Mouse (Mus musculus): ENCODE results near the gene Vcp. TPM values are rescaled to one million over a fixed set of nuclear protein-coding genes. Genes with fewer than 3 reads are reported as not detected.
A peak's percentile ranks its signal among the peaks of the same experiment; 100 is the strongest.
"Not testable (repeated sequence)": the region's sequence is repeated elsewhere in the genome, so short reads cannot be mapped to it uniquely, and the experiment has no call there.

The Vcp gene
- total RNA-seq, 2 experiments from 2014 or later = 177 to 190 TPM

DNA sequence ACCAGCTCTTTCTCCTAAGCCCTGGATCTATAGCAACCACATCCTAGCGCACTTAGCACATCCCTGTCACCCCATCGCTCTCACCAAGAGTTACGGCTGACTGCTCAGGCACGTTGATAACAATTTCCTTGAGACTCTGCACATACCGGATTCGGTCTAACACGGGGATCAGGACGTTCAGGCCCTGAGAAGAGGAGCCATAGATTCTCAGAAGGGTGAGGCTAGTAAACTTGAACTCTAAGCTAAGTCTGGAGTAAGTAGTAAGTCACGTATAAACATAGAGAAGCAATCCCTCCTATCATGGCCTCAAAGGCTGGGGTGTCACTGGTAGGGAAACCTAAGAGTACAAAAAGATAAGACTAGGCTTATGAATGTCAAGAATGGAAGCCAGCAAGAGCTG lies 30.0 kb upstream of the Vcp start:
- no peak for DNase-seq (ENCODE audit: low spot score in 2 of 2)

GRCm38 (mm10) chr4:43029749-43030148 lies 29.4 kb upstream of the Vcp start:
- no peak for DNase-seq (ENCODE audit: low spot score in 2 of 2)

GRCm38 (mm10) chr4:43029121-43029520 lies 28.8 kb upstream of the Vcp start:
- DNase-seq (ENCODE audit: low spot score in 2 of 2) = no peak

- peak; percentile 89 to 97 for DNase-seq (ENCODE audit: low spot score in 2 of 2)
These were observed 25.0 kb upstream of the Vcp start, which contains the start of gene Pigo for GRCm38 (mm10) chr4:43025084-43025960. Gene Pigo (minus strand): TSS chr4:43025819.

DNA sequence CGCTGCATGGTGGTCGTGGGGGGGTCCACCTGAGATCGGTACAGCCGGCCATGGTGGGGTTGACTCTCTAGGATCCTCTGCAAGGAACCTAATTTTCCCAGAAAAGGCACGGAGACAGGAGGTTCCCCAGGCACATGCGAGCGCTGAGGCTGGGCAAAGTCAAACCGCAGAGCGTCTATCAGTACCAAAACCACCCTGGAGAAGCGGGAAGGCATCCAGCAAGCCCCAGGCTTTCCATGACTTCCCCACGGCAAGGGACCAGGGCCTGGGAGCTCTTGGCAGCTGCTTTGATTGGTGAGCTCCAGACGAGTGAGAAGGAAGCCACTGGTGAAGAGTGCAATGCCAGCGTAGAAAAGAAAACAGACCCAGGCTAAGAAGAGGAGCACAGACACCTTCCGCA lies 24.4 kb upstream of the Vcp start:
- DNase-seq (ENCODE audit: low spot score in 2 of 2) = no peak

DNA sequence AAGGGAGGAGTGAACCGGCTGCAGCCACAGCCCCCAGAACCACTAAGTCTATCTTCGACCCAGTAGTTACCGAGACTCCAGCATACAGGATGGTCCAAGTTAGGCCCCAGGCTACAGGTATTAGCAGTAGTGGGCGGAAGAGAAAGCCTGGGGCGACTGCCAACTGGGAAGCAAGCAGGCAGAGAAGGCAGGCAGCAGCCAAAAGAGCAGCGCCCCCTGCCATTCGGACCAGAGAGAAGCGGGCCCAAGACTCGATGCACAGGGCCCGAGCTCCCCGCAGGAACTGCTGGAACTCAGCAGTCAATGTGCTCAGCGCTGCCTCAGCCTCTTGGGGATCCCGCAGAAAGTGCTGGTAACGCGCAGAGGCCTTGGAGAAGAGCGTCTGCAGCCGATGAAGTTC lies 21.0 kb upstream of the Vcp start:
- DNase-seq (ENCODE audit: low spot score in 2 of 2) = no peak

GRCm38 (mm10) chr4:43020876-43021275 lies 20.6 kb upstream of the Vcp start:
- DNase-seq (ENCODE audit: low spot score in 2 of 2) = no peak

DNA sequence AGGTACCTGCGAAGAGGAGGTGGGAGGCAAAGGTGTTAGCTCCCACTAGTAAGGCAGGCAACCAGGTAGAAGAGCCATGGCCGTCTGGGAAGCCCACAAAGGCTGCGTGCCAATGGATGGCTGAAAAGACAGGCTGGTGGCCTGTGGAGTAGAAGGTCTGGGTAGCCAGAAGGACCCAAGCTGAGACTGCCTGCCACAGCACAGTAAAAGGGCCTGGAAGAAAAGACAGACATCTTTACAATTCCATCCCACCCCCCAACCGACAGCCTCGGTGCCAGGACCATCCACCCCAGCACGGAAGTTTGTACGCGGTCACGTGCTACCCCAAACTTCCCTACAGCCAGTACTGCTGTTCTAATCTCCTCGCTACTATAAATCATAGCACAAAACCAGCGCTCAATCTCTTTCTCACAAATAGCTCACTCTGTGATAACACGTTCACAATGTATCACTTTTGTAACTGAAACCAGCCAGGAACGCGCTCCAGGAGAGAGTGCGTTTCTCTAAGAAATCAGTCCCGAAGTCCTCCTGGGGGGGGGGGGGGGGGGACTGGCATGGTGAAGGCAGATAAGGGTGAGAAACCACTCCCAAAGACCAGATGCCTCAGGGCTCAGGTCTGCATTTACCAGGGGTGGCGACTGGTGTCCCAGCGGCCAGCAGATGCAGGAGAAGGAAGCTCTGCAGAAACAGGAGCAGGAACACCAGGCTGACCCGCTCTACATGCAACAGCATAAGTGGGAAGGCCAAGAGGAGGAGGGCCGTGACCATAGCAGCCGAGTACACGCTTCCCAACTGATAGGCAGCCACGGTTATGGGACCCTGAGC lies 19.5 kb upstream of the Vcp start:
- no peak for DNase-seq (ENCODE audit: low spot score in 2 of 2)

DNA sequence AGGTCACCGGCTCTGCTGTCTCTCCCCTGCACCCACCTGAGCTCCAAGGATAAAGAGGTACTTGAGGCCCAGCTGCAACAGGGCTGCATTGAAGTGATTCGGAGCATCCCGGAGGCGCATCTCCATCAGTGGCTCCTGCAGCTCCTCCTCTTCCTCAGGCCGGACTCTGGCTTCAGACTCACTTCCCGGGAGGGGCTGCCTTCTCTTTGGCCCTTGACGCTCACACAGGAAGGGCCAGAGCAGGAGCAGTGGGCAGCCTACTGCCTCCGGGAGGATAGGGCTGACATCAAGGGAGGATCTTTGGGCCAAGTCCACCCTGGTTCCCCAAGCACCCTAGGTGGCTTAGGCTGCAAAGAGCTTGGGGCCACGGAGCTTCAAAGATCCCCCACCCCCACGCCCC lies 18.9 kb upstream of the Vcp start:
- DNase-seq (ENCODE audit: low spot score in 2 of 2) = no peak

DNA sequence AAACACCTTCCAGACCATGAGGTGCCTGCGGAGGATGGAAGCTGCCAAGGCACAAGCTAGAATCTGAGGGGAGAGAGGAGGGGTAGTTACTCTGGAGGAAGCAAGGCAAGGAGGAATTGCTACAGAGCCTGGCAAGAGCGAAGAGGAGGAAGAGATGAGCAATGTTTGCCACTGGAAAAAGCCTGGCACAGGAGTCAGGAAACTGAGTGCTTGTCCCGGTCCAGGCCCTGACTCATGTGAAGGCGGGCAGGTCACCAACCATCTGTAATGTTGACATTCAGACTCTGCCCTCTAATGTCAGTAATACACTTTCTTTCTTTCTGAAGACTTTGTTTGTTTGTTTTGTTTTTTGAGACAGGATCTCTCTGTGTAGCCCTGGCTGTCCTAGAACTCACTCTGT lies 17.8 kb upstream of the Vcp start:
- DNase-seq (ENCODE audit: low spot score in 2 of 2) = no peak

DNA sequence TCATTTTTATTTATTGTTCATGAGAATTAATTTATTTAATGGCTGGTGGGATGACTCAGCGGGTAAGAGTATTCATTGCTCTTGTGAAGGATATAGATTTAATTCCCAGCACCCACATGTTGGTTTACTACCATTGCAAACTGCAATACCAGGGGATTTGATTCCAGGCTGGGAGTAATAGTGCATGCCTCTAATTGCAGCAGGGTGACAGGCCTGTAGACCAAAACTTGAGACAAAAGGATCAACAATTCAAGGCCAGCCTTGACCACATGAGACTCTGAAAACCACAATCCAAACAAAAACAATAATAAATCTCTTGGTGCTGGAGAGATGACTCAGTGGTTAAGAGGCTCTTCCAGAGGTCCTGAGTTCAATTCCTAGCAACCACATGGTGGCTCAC lies 11.8 kb upstream of the Vcp start:
- DNase-seq (ENCODE audit: low spot score in 2 of 2) = no peak

- DNase-seq (ENCODE audit: low spot score in 2 of 2) = peak; percentile 75 to 90
These were observed 10.1 kb upstream of the Vcp start, which contains the start of gene Fancg for GRCm38 (mm10) chr4:43010161-43011038. Gene Fancg (minus strand): TSS chr4:43010506.

- peak in 1 of 2 experiments; percentile 50 for DNase-seq (ENCODE audit: low spot score in 2 of 2)
These were observed 5.5 kb upstream of the Vcp start for GRCm38 (mm10) chr4:43005765-43006164.

GRCm38 (mm10) chr4:43004951-43005350 lies 4.6 kb upstream of the Vcp start:
- no peak for DNase-seq (ENCODE audit: low spot score in 2 of 2)

- no peak for DNase-seq (ENCODE audit: low spot score in 2 of 2)
These were observed 2.6 kb upstream of the Vcp start for GRCm38 (mm10) chr4:43002756-43003439.

GRCm38 (mm10) chr4:43001272-43001671 lies 965 bp upstream of the Vcp start:
- no peak for DNase-seq (ENCODE audit: low spot score in 2 of 2)

DNA sequence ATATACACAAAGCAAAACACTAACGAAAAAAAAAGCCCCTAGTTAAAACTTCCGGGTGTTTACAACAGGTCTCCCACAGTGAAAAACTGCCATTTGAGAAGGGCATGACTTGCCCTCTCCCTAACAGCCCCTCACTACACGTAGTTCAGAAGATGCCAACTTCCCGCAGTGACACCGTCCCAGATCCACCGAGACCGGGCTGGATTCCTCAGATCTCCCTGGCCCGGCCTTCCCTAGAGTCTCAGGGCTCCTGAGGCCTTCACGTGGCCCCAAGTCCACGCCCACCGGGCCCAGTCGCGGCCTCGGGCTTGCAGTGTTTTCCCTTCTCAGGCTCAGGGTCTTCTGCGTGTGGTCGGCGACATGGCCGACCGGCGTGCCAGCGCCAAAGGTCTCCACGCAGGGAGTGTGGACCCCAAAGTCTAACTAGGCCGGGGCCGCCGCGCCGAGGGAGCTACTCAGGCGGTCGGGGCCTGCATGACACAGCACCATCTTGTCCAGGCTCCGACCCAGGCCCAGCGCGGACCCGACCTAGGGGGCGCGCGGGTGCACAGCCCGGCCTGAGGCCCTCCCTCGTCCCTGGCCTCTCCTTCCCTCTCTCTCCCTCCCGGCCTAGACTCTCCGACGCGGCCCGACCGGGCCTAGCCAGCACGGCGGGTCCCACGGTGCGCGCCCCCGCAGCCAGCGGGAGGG lies 711 bp downstream of the Vcp start:
- DNase-seq (ENCODE audit: low spot score in 2 of 2) = peak; percentile 30 to 64

- DNase-seq (ENCODE audit: low spot score in 2 of 2) = no peak
These were observed 2.3 kb downstream of the Vcp start for GRCm38 (mm10) chr4:42998022-42998421.

DNA sequence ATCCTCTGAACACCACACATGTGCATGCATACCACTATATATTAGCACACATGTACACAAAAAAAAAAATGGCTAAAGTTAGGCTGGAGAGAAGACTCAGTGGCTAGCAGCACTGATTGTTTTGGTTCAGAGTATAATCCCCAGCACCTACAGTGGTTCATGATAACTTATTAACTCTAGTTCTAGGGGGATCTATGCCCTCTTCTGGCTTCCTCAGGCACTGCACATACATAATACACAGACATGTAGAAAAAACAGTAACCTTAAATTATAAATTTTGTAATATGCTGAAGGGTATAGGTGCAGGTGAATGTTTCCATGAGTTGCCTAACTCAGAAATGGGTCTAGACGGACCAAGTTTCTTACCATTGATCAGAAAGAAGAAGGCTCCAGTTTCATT lies 12.0 kb downstream of the Vcp start:
- DNase-seq (ENCODE audit: low spot score in 2 of 2) = no peak

GRCm38 (mm10) chr4:42980467-42980866 lies 19.8 kb downstream of the Vcp start:
- not testable (repeated sequence) for DNase-seq (ENCODE audit: low spot score in 2 of 2)
